Mouse (Mus musculus): ENCODE data around the gene Ppil6. TPM values are rescaled to one million over a fixed set of nuclear protein-coding genes. Genes with fewer than 3 reads are reported as not detected.

Ppil6 gene
- polyA plus RNA-seq, 1 experiment: 0.15 TPM

GRCm38 (mm10) chr10:41536714-41537113, 46.5 kb downstream of the Ppil6 start:
- Histone ChIP-seq H3K27ac (ENCODE audit: control insufficient read depth, insufficient read depth, low read length) (no peak overlapping the region), H3K4me1 (replicated peaks; ENCODE audit: control insufficient read depth, insufficient read depth, low read length) (no peaks in the 10 kb centered on the region), H3K36me3 (ENCODE audit: control insufficient read depth, insufficient read depth, low read length) (peaks cover 21% of the 10 kb centered on the region; the same call in 1 of the 2 replicates), H3K4me3 (ENCODE audit: control insufficient read depth, insufficient read depth, low read length) (no peak overlapping the region), H3K27me3 (ENCODE audit: control insufficient read depth, insufficient read depth, low read length) (no peaks in the 10 kb centered on the region)
- TF ChIP-seq POLR2A (IDR thresholded peaks at IDR 0.05; ENCODE audit: control insufficient read depth, extremely low read depth, insufficient read depth, low read length, poor library complexity) (no peak), CTCF (IDR thresholded peaks at IDR 0.05; ENCODE audit: borderline replicate concordance, control insufficient read depth, extremely low read depth, insufficient read depth, low read length, poor library complexity) (no peak)
- 21% methylated on average over 1 of the region's 1 CpGs for WGBS
- DNase-seq: no peak

GRCm38 (mm10) chr10:41537226-41537982, 47.2 kb downstream of the Ppil6 start:
- peaks cover 20% of the 10 kb centered on the region; the same call in 1 of the 2 replicates for H3K36me3 ChIP-seq (ENCODE audit: control insufficient read depth, insufficient read depth, low read length)
- no peak overlapping the region for H3K27ac ChIP-seq (ENCODE audit: control insufficient read depth, insufficient read depth, low read length)

GRCm38 (mm10) chr10:41537983-41538330, 47.7 kb downstream of the Ppil6 start:
- H3K4me3 ChIP-seq (ENCODE audit: control insufficient read depth, insufficient read depth, low read length): no peak overlapping the region
- no peak overlapping the region for H3K27ac ChIP-seq (ENCODE audit: control insufficient read depth, insufficient read depth, low read length)
- DNase-seq: no peak
- no peaks in the 10 kb centered on the region for H3K27me3 ChIP-seq (ENCODE audit: control insufficient read depth, insufficient read depth, low read length)
- WGBS: 96% methylated on average over 3 of the region's 3 CpGs
- TF ChIP-seq POLR2A (IDR thresholded peaks at IDR 0.05; ENCODE audit: control insufficient read depth, extremely low read depth, insufficient read depth, low read length, poor library complexity): no peak
- no peak for TF ChIP-seq CTCF (IDR thresholded peaks at IDR 0.05; ENCODE audit: borderline replicate concordance, control insufficient read depth, extremely low read depth, insufficient read depth, low read length, poor library complexity)
- H3K4me1 ChIP-seq (replicated peaks; ENCODE audit: control insufficient read depth, insufficient read depth, low read length): no peaks in the 10 kb centered on the region
- peaks cover 14% of the 10 kb centered on the region; the same call in 1 of the 2 replicates for H3K36me3 ChIP-seq (ENCODE audit: control insufficient read depth, insufficient read depth, low read length)

More at GRCm38 (mm10) chr10:41537226-41537982, 47.2 kb downstream of the Ppil6 start:
- WGBS: 98% methylated on average over 4 of the region's 4 CpGs
- no peak for TF ChIP-seq POLR2A (IDR thresholded peaks at IDR 0.05; ENCODE audit: control insufficient read depth, extremely low read depth, insufficient read depth, low read length, poor library complexity)
- TF ChIP-seq CTCF (IDR thresholded peaks at IDR 0.05; ENCODE audit: borderline replicate concordance, control insufficient read depth, extremely low read depth, insufficient read depth, low read length, poor library complexity): no peak
- no peak for DNase-seq
- no peak overlapping the region for H3K4me3 ChIP-seq (ENCODE audit: control insufficient read depth, insufficient read depth, low read length)
- no peaks in the 10 kb centered on the region for H3K27me3 ChIP-seq (ENCODE audit: control insufficient read depth, insufficient read depth, low read length)
- no peaks in the 10 kb centered on the region for H3K4me1 ChIP-seq (replicated peaks; ENCODE audit: control insufficient read depth, insufficient read depth, low read length)

- Histone ChIP-seq H3K27ac (ENCODE audit: control insufficient read depth, insufficient read depth, low read length) (no peak overlapping the region), H3K27me3 (ENCODE audit: control insufficient read depth, insufficient read depth, low read length) (no peaks in the 10 kb centered on the region), H3K36me3 (ENCODE audit: control insufficient read depth, insufficient read depth, low read length) (peaks cover 10% of the 10 kb centered on the region; the same call in 1 of the 2 replicates), H3K4me3 (ENCODE audit: control insufficient read depth, insufficient read depth, low read length) (no peak overlapping the region), H3K4me1 (replicated peaks; ENCODE audit: control insufficient read depth, insufficient read depth, low read length) (no peaks in the 10 kb centered on the region)
- 100% methylated on average over 4 of the region's 4 CpGs for WGBS
- TF ChIP-seq POLR2A (IDR thresholded peaks at IDR 0.05; ENCODE audit: control insufficient read depth, extremely low read depth, insufficient read depth, low read length, poor library complexity): no peak
- TF ChIP-seq CTCF (IDR thresholded peaks at IDR 0.05; ENCODE audit: borderline replicate concordance, control insufficient read depth, extremely low read depth, insufficient read depth, low read length, poor library complexity): no peak
- no peak for DNase-seq
These were observed 48.7 kb downstream of the Ppil6 start for GRCm38 (mm10) chr10:41538986-41539385.

- 98% methylated on average over 6 of the region's 6 CpGs for WGBS
These were observed 51.8 kb downstream of the Ppil6 start for GRCm38 (mm10) chr10:41542057-41542456.

GRCm38 (mm10) chr10:41543439-41543838, 53.2 kb downstream of the Ppil6 start:
- WGBS: 89% methylated on average over 4 of the region's 4 CpGs
- Histone ChIP-seq H3K36me3 (ENCODE audit: control insufficient read depth, insufficient read depth, low read length) (no peaks in the 10 kb centered on the region), H3K27me3 (ENCODE audit: control insufficient read depth, insufficient read depth, low read length) (no peaks in the 10 kb centered on the region), H3K4me3 (ENCODE audit: control insufficient read depth, insufficient read depth, low read length) (no peak overlapping the region), H3K27ac (ENCODE audit: control insufficient read depth, insufficient read depth, low read length) (no peak overlapping the region), H3K4me1 (replicated peaks; ENCODE audit: control insufficient read depth, insufficient read depth, low read length) (peaks cover 16% of the 10 kb centered on the region)
- no peak for DNase-seq
- no peak for TF ChIP-seq POLR2A (IDR thresholded peaks at IDR 0.05; ENCODE audit: control insufficient read depth, extremely low read depth, insufficient read depth, low read length, poor library complexity)
- no peak for TF ChIP-seq CTCF (IDR thresholded peaks at IDR 0.05; ENCODE audit: borderline replicate concordance, control insufficient read depth, extremely low read depth, insufficient read depth, low read length, poor library complexity)

More at GRCm38 (mm10) chr10:41542057-41542456, 51.8 kb downstream of the Ppil6 start:
- no peak overlapping the region for H3K27ac ChIP-seq (ENCODE audit: control insufficient read depth, insufficient read depth, low read length)
- no peaks in the 10 kb centered on the region for H3K27me3 ChIP-seq (ENCODE audit: control insufficient read depth, insufficient read depth, low read length)
- DNase-seq: no peak
- no peak overlapping the region for H3K4me3 ChIP-seq (ENCODE audit: control insufficient read depth, insufficient read depth, low read length)
- peaks cover 16% of the 10 kb centered on the region for H3K4me1 ChIP-seq (replicated peaks; ENCODE audit: control insufficient read depth, insufficient read depth, low read length)
- no peaks in the 10 kb centered on the region for H3K36me3 ChIP-seq (ENCODE audit: control insufficient read depth, insufficient read depth, low read length)
- TF ChIP-seq POLR2A (IDR thresholded peaks at IDR 0.05; ENCODE audit: control insufficient read depth, extremely low read depth, insufficient read depth, low read length, poor library complexity) (no peak), CTCF (IDR thresholded peaks at IDR 0.05; ENCODE audit: borderline replicate concordance, control insufficient read depth, extremely low read depth, insufficient read depth, low read length, poor library complexity) (no peak)

Data from thymus, adult 2 months (tissue).